Mouse (Mus musculus): ENCODE results near the gene Slit1. TPM values are rescaled to one million over a fixed set of nuclear protein-coding genes. Genes with fewer than 3 reads are reported as not detected.
A peak's percentile ranks its signal among the peaks of the same experiment; 100 is the strongest.

Gene Slit1
- polyA plus RNA-seq, 1 experiment from 2014 or later = 1.1 TPM

- DNase-seq (ENCODE audit: low spot score) = no peak
- Histone ChIP-seq H3K36me3 (no peaks in the 10 kb centered on the region), H3K4me1 (peaks cover 34% of the 10 kb centered on the region), H3K4me3 (no peak overlapping the region), H3K27me3 (ENCODE audit: low read depth, poor library complexity, severe bottlenecking) (peaks cover 62% of the 10 kb centered on the region), H3K9me3 (replicated peaks) (no peaks in the 10 kb centered on the region), H3K27ac (no peak overlapping the region)
- WGBS = 20% methylated on average over 15 of the region's 15 CpGs
Measured at GRCm38 (mm10) chr19:41679028-41679427, 64.4 kb downstream of the Slit1 start.

DNA sequence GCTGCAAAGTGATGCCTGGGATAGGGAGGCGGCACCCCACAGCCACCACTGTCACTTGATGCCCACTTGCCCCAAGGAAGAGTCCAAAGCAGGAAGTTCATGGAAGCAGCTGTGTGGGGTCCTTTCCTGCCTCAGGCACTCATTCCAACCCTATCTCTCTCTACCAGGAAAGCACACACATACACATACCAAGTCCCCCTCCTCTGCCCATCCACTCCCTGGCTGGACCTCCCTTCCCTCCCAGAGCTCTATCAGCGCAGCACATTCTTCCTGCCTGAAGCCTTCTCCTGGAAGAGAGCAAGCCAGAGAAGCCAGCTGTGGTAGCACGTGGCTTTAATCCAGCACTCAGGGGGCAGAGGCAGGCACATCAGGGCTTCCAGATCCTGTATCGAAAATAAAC is 65.9 kb downstream of the Slit1 start:
- Histone ChIP-seq H3K9me3 (replicated peaks) (no peaks in the 10 kb centered on the region), H3K27ac (no peak overlapping the region), H3K36me3 (no peaks in the 10 kb centered on the region), H3K27me3 (ENCODE audit: low read depth, poor library complexity, severe bottlenecking) (peaks cover 65% of the 10 kb centered on the region), H3K4me1 (peaks cover 39% of the 10 kb centered on the region), H3K4me3 (no peak overlapping the region)
- no peak for DNase-seq (ENCODE audit: low spot score)
- WGBS = 52% methylated on average over 4 of the region's 4 CpGs

- Histone ChIP-seq H3K27me3 (ENCODE audit: low read depth, poor library complexity, severe bottlenecking) (peaks cover 80% of the 10 kb centered on the region), H3K4me3 (no peak overlapping the region), H3K36me3 (no peaks in the 10 kb centered on the region), H3K4me1 (peaks cover 51% of the 10 kb centered on the region), H3K27ac (no peak overlapping the region), H3K9me3 (replicated peaks) (no peaks in the 10 kb centered on the region)
- WGBS = 68% methylated on average over 8 of the region's 8 CpGs
- no peak for DNase-seq (ENCODE audit: low spot score)
Measured at GRCm38 (mm10) chr19:41675583-41675982, 67.9 kb downstream of the Slit1 start.

- no peak overlapping the region for H3K27ac ChIP-seq
- peaks cover 73% of the 10 kb centered on the region for H3K27me3 ChIP-seq (ENCODE audit: low read depth, poor library complexity, severe bottlenecking)
- peaks cover 63% of the 10 kb centered on the region for H3K4me1 ChIP-seq
- no peak overlapping the region for H3K4me3 ChIP-seq
- no peak for DNase-seq (ENCODE audit: low spot score)
- WGBS = 81% methylated on average over 4 of the region's 4 CpGs
- no peaks in the 10 kb centered on the region for H3K9me3 ChIP-seq (replicated peaks)
- no peaks in the 10 kb centered on the region for H3K36me3 ChIP-seq
Measured at GRCm38 (mm10) chr19:41674366-41674765, 69.1 kb downstream of the Slit1 start.

DNA sequence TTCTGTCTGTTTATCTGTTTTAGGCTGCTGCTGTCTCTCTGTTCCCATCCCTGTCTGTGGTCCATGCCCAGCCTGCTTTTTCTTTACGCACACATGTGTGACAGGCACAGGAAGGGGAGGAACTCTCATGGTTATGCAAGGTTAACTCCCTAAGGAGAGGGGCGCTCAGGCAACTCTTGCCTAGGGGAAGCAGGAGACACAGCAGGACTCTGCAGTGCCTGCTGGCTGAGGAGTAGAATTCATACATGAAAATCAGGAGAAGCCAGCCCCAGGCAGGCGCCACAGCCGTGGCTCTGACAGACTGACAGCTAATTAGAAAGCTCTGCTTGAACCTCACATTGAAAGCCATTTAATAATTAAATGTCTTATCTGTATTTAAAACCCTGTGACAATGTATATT is 70.6 kb downstream of the Slit1 start:
- Histone ChIP-seq H3K36me3 (no peaks in the 10 kb centered on the region), H3K9me3 (replicated peaks) (no peaks in the 10 kb centered on the region), H3K27me3 (ENCODE audit: low read depth, poor library complexity, severe bottlenecking) (peaks cover 70% of the 10 kb centered on the region), H3K27ac (no peak overlapping the region), H3K4me3 (no peak overlapping the region), H3K4me1 (peaks cover 63% of the 10 kb centered on the region)
- 51% methylated on average over 4 of the region's 4 CpGs for WGBS
- no peak for DNase-seq (ENCODE audit: low spot score)

DNA sequence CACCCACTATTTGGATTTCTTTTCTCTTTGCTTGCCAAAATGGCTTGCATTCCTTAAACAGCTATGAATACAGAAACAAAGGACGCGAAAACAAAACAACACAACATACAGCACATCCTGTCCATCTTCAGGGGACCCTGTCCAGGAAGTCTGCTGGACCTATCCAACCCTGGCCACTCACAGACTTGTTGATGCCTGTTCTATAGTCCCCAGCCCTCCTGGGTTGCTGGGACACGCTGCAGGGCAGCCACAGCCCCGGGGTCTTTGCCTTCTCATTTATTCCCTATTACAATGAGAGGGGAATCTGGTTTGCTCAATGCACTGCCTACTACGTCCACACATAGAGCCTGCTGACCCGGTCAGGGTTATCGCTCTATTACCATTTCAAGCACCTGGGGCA is 72.5 kb downstream of the Slit1 start:
- no peak overlapping the region for H3K27ac ChIP-seq
- 51% methylated on average over 7 of the region's 7 CpGs for WGBS
- no peaks in the 10 kb centered on the region for H3K36me3 ChIP-seq
- H3K9me3 ChIP-seq (replicated peaks) = no peaks in the 10 kb centered on the region
- no peak overlapping the region for H3K4me3 ChIP-seq
- H3K27me3 ChIP-seq (ENCODE audit: low read depth, poor library complexity, severe bottlenecking) = peaks cover 69% of the 10 kb centered on the region
- peaks cover 46% of the 10 kb centered on the region for H3K4me1 ChIP-seq
- DNase-seq (ENCODE audit: low spot score) = no peak

DNA sequence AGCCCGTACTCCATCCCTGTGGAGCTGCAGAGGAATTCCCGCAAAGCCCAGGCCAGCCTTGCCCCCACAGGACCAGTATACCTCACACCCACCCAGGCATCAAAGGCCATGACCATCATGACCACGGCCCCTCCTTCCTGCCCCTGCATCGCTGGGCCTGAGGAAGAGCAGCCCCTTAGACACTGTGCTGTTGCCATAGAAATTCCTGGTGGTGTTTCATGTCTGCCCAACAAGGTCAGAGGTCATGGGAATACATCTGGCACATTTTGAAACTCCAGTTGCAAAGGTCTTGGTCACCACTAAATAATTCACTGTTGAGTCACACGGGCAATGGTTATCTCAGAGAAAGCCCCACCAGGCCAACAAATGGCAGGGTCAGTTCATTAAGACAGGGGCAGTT is 73.0 kb downstream of the Slit1 start:
- H3K27ac ChIP-seq = no peak overlapping the region
- H3K36me3 ChIP-seq = no peaks in the 10 kb centered on the region
- H3K27me3 ChIP-seq (ENCODE audit: low read depth, poor library complexity, severe bottlenecking) = peaks cover 69% of the 10 kb centered on the region
- no peaks in the 10 kb centered on the region for H3K9me3 ChIP-seq (replicated peaks)
- DNase-seq (ENCODE audit: low spot score) = no peak
- H3K4me1 ChIP-seq = peaks cover 41% of the 10 kb centered on the region
- no peak overlapping the region for H3K4me3 ChIP-seq
- 9% methylated on average over 5 of the region's 5 CpGs for WGBS

DNA sequence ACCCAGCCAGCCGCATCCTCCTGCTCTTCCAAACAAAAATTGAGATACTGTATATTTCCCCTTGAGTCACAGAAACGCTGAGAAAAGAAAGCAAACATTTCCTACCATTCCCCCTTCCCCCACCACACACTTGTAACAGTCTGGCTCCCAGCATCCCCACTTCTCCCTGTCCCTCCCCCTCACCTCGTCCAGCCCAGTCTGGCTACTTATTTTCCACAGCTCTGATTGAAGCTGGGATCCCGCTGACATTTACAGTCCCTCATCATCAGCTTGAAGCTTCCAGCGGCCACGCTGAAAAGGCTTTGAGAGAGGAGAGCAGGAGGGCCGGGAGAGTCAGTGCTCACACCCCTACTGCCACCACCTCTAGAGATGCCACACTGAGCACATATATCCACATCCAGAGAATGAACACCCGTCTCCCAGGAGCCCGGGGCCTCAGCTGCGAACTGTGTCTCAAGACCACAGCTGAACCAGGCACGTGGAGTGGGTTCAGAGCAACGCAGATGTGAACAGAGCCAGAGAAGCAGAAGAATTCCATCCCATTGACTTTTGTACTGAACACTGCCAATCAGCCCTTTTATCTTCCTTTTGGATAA is 73.6 kb downstream of the Slit1 start:
- Histone ChIP-seq H3K36me3 (no peaks in the 10 kb centered on the region), H3K4me1 (peaks cover 45% of the 10 kb centered on the region), H3K27ac (no peak overlapping the region), H3K9me3 (replicated peaks) (no peaks in the 10 kb centered on the region), H3K4me3 (no peak overlapping the region), H3K27me3 (ENCODE audit: low read depth, poor library complexity, severe bottlenecking) (peaks cover 73% of the 10 kb centered on the region)
- no peak for DNase-seq (ENCODE audit: low spot score)
- WGBS = 29% methylated on average over 12 of the region's 12 CpGs

DNA sequence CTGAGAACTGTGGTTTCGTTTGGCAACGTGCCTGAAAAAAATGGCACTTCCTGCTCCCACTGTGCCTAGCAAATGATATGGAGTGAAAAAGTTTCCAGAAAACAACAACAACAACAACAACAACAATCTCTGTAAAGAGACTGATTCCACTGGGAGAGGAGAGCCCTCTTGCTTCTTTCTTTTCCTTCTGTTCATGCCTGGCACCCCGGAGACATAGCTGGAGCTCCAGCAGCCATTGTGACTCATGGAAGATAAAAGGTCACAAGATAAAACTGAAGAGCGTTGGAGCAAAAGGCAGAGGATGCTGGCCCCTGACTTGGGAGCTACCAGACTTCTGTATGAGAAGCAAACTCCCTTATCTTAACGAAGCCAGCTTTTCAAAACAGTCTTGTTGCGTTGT is 75.9 kb downstream of the Slit1 start:
- WGBS = 50% methylated on average over 6 of the region's 6 CpGs
- Histone ChIP-seq H3K27ac (no peak overlapping the region), H3K9me3 (replicated peaks) (no peaks in the 10 kb centered on the region), H3K36me3 (no peaks in the 10 kb centered on the region), H3K4me1 (peaks cover 52% of the 10 kb centered on the region), H3K4me3 (no peak overlapping the region), H3K27me3 (ENCODE audit: low read depth, poor library complexity, severe bottlenecking) (peaks cover 83% of the 10 kb centered on the region)
- DNase-seq (ENCODE audit: low spot score) = no peak

DNA sequence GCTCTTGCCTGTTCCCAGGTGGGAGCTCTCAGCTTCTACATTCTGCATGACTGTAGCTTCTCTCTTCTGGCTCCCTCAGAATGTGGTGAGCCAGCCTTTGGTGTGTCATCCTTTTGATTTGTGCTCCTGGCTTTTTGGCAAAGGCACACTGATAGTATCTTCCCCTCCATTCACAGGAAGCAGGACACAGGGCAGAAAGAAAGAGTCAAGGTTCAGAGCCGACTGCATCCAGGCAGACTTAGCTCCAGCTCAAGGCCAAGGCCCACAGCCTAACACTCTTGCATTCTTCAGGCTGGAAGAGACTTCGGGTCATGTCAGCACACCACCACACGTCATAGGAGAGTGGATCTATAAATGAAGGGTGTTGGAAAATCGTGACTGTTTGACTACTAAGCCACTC is 77.5 kb downstream of the Slit1 start:
- no peak overlapping the region for H3K4me3 ChIP-seq
- no peak overlapping the region for H3K27ac ChIP-seq
- no peaks in the 10 kb centered on the region for H3K36me3 ChIP-seq
- WGBS = 71% methylated on average over 4 of the region's 4 CpGs
- no peaks in the 10 kb centered on the region for H3K9me3 ChIP-seq (replicated peaks)
- peaks cover 86% of the 10 kb centered on the region for H3K27me3 ChIP-seq (ENCODE audit: low read depth, poor library complexity, severe bottlenecking)
- DNase-seq (ENCODE audit: low spot score) = no peak
- H3K4me1 ChIP-seq = peaks cover 43% of the 10 kb centered on the region

DNA sequence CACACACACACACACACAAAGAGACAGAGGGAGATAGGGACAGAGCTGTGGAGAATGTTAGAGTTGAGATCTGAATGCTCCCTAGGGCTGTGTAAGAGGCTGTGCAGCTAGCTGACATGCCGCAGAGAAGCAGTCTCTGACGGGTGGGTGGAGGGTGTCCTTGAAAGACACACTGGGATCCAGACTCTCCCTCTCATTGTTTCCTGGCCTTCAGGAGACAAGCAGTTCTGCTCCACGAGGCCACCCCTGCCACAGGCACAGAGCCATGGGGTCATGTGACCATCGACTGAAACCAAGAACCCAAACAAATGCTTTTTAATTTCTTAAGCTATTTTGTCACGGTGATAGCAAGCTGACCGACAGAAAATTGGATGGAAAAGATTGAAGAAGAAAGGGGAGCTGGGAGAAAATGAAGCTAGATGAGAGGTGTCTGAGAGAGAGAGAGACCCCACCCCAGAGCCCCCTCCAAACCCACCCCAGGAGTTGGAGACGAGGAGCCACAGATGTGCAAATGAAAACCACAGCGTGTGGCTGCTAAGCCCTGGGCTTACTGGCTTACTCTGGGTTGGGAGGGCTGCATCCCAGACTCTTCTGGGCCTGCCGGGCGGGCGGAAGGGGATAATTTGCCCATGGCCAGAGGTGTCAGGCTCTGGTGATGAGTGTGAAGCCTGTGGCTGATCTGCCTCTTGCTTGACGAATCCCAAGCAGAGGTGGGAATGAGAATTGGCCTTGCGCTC is 79.8 kb downstream of the Slit1 start:
- H3K4me3 ChIP-seq = no peak overlapping the region
- DNase-seq (ENCODE audit: low spot score) = no peak
- WGBS = 10% methylated on average over 13 of the region's 13 CpGs

DNA sequence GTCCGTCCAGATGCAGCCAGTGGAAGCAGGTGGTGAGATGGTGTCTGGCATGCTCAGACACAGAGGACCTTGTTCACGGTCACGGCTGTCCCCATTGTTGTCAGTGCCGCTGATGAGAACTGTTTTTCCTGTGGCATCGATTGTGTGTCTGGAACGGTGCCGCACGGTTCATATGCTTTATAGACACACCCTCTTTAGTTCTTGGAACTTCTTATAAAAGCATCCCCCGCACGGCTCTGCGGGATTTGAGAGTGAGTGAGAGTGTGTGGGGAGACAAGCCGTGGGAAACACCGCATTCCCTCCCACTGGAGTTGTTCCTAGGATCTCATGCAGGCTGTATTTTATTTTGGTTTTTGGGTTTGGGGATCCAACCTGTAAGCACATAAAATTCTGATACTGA is 82.0 kb downstream of the Slit1 start:
- H3K27ac ChIP-seq = no peak overlapping the region
- H3K4me3 ChIP-seq = no peak overlapping the region
- peaks cover 18% of the 10 kb centered on the region; the same call in 1 of the 2 replicates for H3K4me1 ChIP-seq
- WGBS = 91% methylated on average over 13 of the region's 13 CpGs
- DNase-seq (ENCODE audit: low spot score) = no peak
- H3K9me3 ChIP-seq (replicated peaks) = no peaks in the 10 kb centered on the region
- H3K36me3 ChIP-seq = no peaks in the 10 kb centered on the region
- peaks cover 94% of the 10 kb centered on the region for H3K27me3 ChIP-seq (ENCODE audit: low read depth, poor library complexity, severe bottlenecking)

More for the DNA sequence above, 79.8 kb downstream of the Slit1 start:
- peaks cover 92% of the 10 kb centered on the region for H3K27me3 ChIP-seq (ENCODE audit: low read depth, poor library complexity, severe bottlenecking)
- no peak overlapping the region for H3K27ac ChIP-seq
- H3K9me3 ChIP-seq (replicated peaks) = no peaks in the 10 kb centered on the region
- H3K4me1 ChIP-seq = peaks cover 22% of the 10 kb centered on the region; the same call in 1 of the 2 replicates
- no peaks in the 10 kb centered on the region for H3K36me3 ChIP-seq

DNA sequence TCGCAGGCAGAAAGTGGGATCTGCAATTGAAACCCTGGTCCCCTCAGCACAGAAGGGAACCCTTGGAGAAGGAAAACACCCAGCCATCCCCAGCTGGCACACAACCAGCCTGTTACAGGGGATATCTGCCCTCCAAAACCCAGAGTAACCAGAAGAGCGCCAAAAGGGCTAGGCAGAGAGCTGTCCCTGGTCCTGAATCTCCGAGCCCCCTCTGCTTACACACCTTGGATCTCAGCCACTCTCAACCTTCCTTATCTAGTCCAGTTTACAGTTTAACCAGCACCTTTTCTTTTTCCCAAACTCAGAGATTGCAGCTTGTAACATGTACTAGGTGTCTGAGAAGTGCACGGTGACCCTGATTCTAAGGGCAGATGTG is 82.5 kb downstream of the Slit1 start:
- Histone ChIP-seq H3K9me3 (replicated peaks) (no peaks in the 10 kb centered on the region), H3K4me3 (no peak overlapping the region), H3K36me3 (no peaks in the 10 kb centered on the region), H3K27ac (no peak overlapping the region), H3K4me1 (peaks cover 18% of the 10 kb centered on the region; the same call in 1 of the 2 replicates), H3K27me3 (ENCODE audit: low read depth, poor library complexity, severe bottlenecking) (peaks cover 94% of the 10 kb centered on the region)
- DNase-seq (ENCODE audit: low spot score) = peak; percentile 84
- 18% methylated on average over 4 of the region's 4 CpGs for WGBS
